Mouse (Mus musculus) left cerebral cortex, postnatal 36 days (tissue): ENCODE measurements at regions not wholly inside any gene's neighbourhood (a gene's known extent, or its start where the extent isn't known, plus 50 kb on each side); places are given as distances from the start of the nearest gene placed in this dataset.

Source experiments
- DNase-seq, 2 experiments: peaks; one replicate each; pipeline ENCODE4 v3.0.0; 2021 to 2022; ENCODE audit warnings: low spot score in 2 of 2, mixed read lengths in 1 of 2
- intact Hi-C: fragments of 180-260 bp; cut with DNase I; formaldehyde crosslinking; loops from one replicate; pipeline ENCODE4 v1.15.1; 2025

- intact Hi-C loops: no loop called here
- no peak for DNase-seq
These were observed 248.8 kb upstream of the Tbl1xr1 start for GRCm38 (mm10) chr3:21827656-21828055.

- intact Hi-C loops: no loop called here
- no peak for DNase-seq
These were observed 243.3 kb upstream of the Tbl1xr1 start for GRCm38 (mm10) chr3:21833111-21833510.

- intact Hi-C loops: no loop called here
- no peak for DNase-seq
These were observed 240.9 kb upstream of the Tbl1xr1 start for GRCm38 (mm10) chr3:21835526-21835925.

- intact Hi-C loops: no loop called here
These were observed 239.0 kb upstream of the Tbl1xr1 start for GRCm38 (mm10) chr3:21837297-21837946.

GRCm38 (mm10) chr3:21840751-21841488, 235.5 kb upstream of the Tbl1xr1 start:
- intact Hi-C loops: no loop called here
- no peak for DNase-seq

More at GRCm38 (mm10) chr3:21837297-21837946, 239.0 kb upstream of the Tbl1xr1 start:
- DNase-seq: no peak

- no peak for DNase-seq
- intact Hi-C loops: no loop called here
These were observed 234.9 kb upstream of the Tbl1xr1 start for GRCm38 (mm10) chr3:21841506-21841905.

- intact Hi-C loops: no loop called here
- no peak for DNase-seq
These were observed 233.7 kb upstream of the Tbl1xr1 start for GRCm38 (mm10) chr3:21842545-21843291.

GRCm38 (mm10) chr3:21843292-21843852, 233.1 kb upstream of the Tbl1xr1 start:
- intact Hi-C loops: no loop called here
- DNase-seq: no peak

GRCm38 (mm10) chr3:21849831-21850230, 226.6 kb upstream of the Tbl1xr1 start:
- DNase-seq: no peak
- intact Hi-C loops: no loop called here

GRCm38 (mm10) chr3:21850977-21851376, 225.5 kb upstream of the Tbl1xr1 start:
- no peak for DNase-seq

GRCm38 (mm10) chr3:21854340-21854739, 222.1 kb upstream of the Tbl1xr1 start:
- DNase-seq: no peak
- intact Hi-C loops: no loop called here

More at GRCm38 (mm10) chr3:21850977-21851376, 225.5 kb upstream of the Tbl1xr1 start:
- intact Hi-C loops: no loop called here

- intact Hi-C loops: no loop called here
- no peak for DNase-seq
These were observed 217.0 kb upstream of the Tbl1xr1 start for GRCm38 (mm10) chr3:21859436-21859835.

- DNase-seq: no peak
- intact Hi-C loops: no loop called here
These were observed 215.4 kb upstream of the Tbl1xr1 start for GRCm38 (mm10) chr3:21860915-21861635.

- no peak for DNase-seq
- intact Hi-C loops: no loop called here
These were observed 214.8 kb upstream of the Tbl1xr1 start for GRCm38 (mm10) chr3:21861636-21861970.

GRCm38 (mm10) chr3:21864391-21864790, 212.1 kb upstream of the Tbl1xr1 start:
- DNase-seq: no peak
- intact Hi-C loops: no loop called here

- DNase-seq: no peak
- intact Hi-C loops: no loop called here
These were observed 210.6 kb upstream of the Tbl1xr1 start for GRCm38 (mm10) chr3:21865856-21866255.

GRCm38 (mm10) chr3:21878396-21878795, 198.1 kb upstream of the Tbl1xr1 start:
- no peak for DNase-seq
- intact Hi-C loops: no loop called here

GRCm38 (mm10) chr3:21884216-21884615, 192.2 kb upstream of the Tbl1xr1 start:
- intact Hi-C loops: no loop called here

GRCm38 (mm10) chr3:21888710-21889109, 187.7 kb upstream of the Tbl1xr1 start:
- no peak for DNase-seq
- intact Hi-C loops: no loop called here

More at GRCm38 (mm10) chr3:21884216-21884615, 192.2 kb upstream of the Tbl1xr1 start:
- DNase-seq: no peak
